Mouse (Mus musculus): ENCODE data around the gene Retsat. TPM values are rescaled to one million over a fixed set of nuclear protein-coding genes. Genes with fewer than 3 reads are reported as not detected.

Gene Retsat
- total and polyA plus RNA-seq, 2 experiments from 2014 or later, result 41.8 to 64.4 TPM

- Histone ChIP-seq H3K36me3 (replicated peaks; ENCODE audit: control insufficient read depth, insufficient read depth, low read length) (no peaks in the 10 kb centered on the region), H3K27me3 (ENCODE audit: control insufficient read depth, insufficient read depth, low read length) (no peaks in the 10 kb centered on the region), H3K9ac (replicated peaks; ENCODE audit: low read depth, low read length) (no peak overlapping the region), H3K27ac (ENCODE audit: low read depth) (no peak overlapping the region), H3K9me3 (replicated peaks; ENCODE audit: control insufficient read depth, low read length) (no peaks in the 10 kb centered on the region), H3K4me2 (ENCODE audit: low read depth, low read length) (no peak overlapping the region), H3K4me1 (ENCODE audit: control insufficient read depth, insufficient read depth) (peaks cover 14% of the 10 kb centered on the region), H3K4me3 (ENCODE audit: low read depth, low read length) (no peak overlapping the region)
- ATAC-seq (ENCODE audit: insufficient read depth, low read depth), result no peak
- TF ChIP-seq CTCF (IDR thresholded peaks at IDR 0.05; ENCODE audit: low read depth), result no peak
- no peak for TF ChIP-seq EP300 (IDR thresholded peaks at IDR 0.05; ENCODE audit: low read depth)
- no peak for DNase-seq (ENCODE audit: low spot score)
- 33% methylated on average over 12 of the region's 12 CpGs for WGBS
These were observed 21.7 kb downstream of the Retsat start for GRCm38 (mm10) chr6:72619734-72620532.

DNA sequence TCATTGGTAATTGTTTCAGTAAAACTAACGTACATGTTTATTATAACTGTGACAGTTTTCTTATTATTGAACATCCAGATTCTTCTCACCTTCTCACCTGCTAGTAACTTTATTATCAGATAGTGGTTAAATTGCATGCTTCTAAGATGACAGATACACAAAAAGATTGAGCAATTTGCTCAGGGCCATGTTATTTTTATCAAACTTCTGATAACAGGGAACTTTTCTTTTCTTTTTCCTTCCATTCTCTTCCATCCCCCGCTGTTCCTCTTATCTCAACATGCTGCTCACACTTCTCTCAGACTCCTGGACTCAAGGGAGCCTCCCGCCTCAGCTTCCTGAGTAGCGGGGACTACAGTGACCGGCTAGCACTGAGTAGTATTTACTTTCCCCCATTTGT is 22.6 kb downstream of the Retsat start:
- Histone ChIP-seq H3K9me3 (replicated peaks; ENCODE audit: control insufficient read depth, low read length) (no peaks in the 10 kb centered on the region), H3K4me1 (ENCODE audit: control insufficient read depth, insufficient read depth) (peaks cover 5% of the 10 kb centered on the region), H3K9ac (replicated peaks; ENCODE audit: low read depth, low read length) (no peak overlapping the region), H3K27me3 (ENCODE audit: control insufficient read depth, insufficient read depth, low read length) (no peaks in the 10 kb centered on the region), H3K27ac (ENCODE audit: low read depth) (no peak overlapping the region), H3K4me3 (ENCODE audit: low read depth, low read length) (no peak overlapping the region), H3K4me2 (ENCODE audit: low read depth, low read length) (no peak overlapping the region), H3K36me3 (replicated peaks; ENCODE audit: control insufficient read depth, insufficient read depth, low read length) (no peaks in the 10 kb centered on the region)
- ATAC-seq (ENCODE audit: insufficient read depth, low read depth) (no peak), DNase-seq (ENCODE audit: low spot score) (no peak)
- no peak for TF ChIP-seq EP300 (IDR thresholded peaks at IDR 0.05; ENCODE audit: low read depth)
- no peak for TF ChIP-seq CTCF (IDR thresholded peaks at IDR 0.05; ENCODE audit: low read depth)
- 50% methylated on average over 5 of the region's 5 CpGs for WGBS

- Histone ChIP-seq H3K36me3 (replicated peaks; ENCODE audit: control insufficient read depth, insufficient read depth, low read length) (peaks cover 12% of the 10 kb centered on the region; the same call in 1 of the 2 replicates), H3K27ac (ENCODE audit: low read depth) (no peak overlapping the region), H3K9ac (replicated peaks; ENCODE audit: low read depth, low read length) (no peak overlapping the region), H3K9me3 (replicated peaks; ENCODE audit: control insufficient read depth, low read length) (no peaks in the 10 kb centered on the region), H3K4me3 (ENCODE audit: low read depth, low read length) (no peak overlapping the region), H3K27me3 (ENCODE audit: control insufficient read depth, insufficient read depth, low read length) (no peaks in the 10 kb centered on the region), H3K4me2 (ENCODE audit: low read depth, low read length) (no peak overlapping the region), H3K4me1 (ENCODE audit: control insufficient read depth, insufficient read depth) (no peaks in the 10 kb centered on the region)
- no peak for ATAC-seq (ENCODE audit: insufficient read depth, low read depth)
- 37% methylated on average over 3 of the region's 3 CpGs for WGBS
- no peak for TF ChIP-seq CTCF (IDR thresholded peaks at IDR 0.05; ENCODE audit: low read depth)
- DNase-seq (ENCODE audit: low spot score), result no peak
These were observed 24.6 kb downstream of the Retsat start for GRCm38 (mm10) chr6:72622917-72623316.

GRCm38 (mm10) chr6:72623661-72624402 is 25.6 kb downstream of the Retsat start:
- 87% methylated on average over 8 of the region's 8 CpGs for WGBS
- no peak for DNase-seq (ENCODE audit: low spot score)
- no peak overlapping the region for H3K9ac ChIP-seq (replicated peaks; ENCODE audit: low read depth, low read length)
- H3K9me3 ChIP-seq (replicated peaks; ENCODE audit: control insufficient read depth, low read length), result no peaks in the 10 kb centered on the region
- H3K4me3 ChIP-seq (ENCODE audit: low read depth, low read length), result no peak overlapping the region
- no peaks in the 10 kb centered on the region for H3K27me3 ChIP-seq (ENCODE audit: control insufficient read depth, insufficient read depth, low read length)
- no peaks in the 10 kb centered on the region for H3K4me1 ChIP-seq (ENCODE audit: control insufficient read depth, insufficient read depth)
- H3K36me3 ChIP-seq (replicated peaks; ENCODE audit: control insufficient read depth, insufficient read depth, low read length), result peaks cover 14% of the 10 kb centered on the region; the same call in 1 of the 2 replicates
- no peak for TF ChIP-seq EP300 (IDR thresholded peaks at IDR 0.05; ENCODE audit: low read depth)
- no peak for TF ChIP-seq CTCF (IDR thresholded peaks at IDR 0.05; ENCODE audit: low read depth)
- no peak overlapping the region for H3K27ac ChIP-seq (ENCODE audit: low read depth)
- no peak for ATAC-seq (ENCODE audit: insufficient read depth, low read depth)
- H3K4me2 ChIP-seq (ENCODE audit: low read depth, low read length), result no peak overlapping the region

DNA sequence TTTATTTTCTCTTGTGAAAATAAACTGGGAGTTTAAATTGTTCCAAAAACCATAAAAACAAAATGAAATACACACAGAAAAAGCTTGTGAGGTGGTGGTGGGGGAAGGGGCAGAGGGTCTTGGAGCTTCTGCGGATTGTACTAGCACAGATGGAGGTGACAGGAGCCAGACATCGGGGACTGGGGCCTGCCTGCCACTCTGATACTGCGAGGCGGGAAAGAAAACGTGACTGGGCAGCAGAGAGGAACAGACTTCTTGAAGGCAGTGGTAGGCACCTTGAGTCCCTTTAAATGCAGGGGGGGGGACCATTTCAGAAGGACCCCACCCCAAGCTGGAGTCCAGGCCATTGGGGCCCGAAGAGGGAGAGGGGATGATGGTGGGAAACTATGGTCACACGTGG is 28.1 kb downstream of the Retsat start:
- H3K27me3 ChIP-seq (ENCODE audit: control insufficient read depth, insufficient read depth, low read length), result no peaks in the 10 kb centered on the region
- H3K4me3 ChIP-seq (ENCODE audit: low read depth, low read length), result no peak overlapping the region
- no peak overlapping the region for H3K9ac ChIP-seq (replicated peaks; ENCODE audit: low read depth, low read length)
- peaks cover 39% of the 10 kb centered on the region for H3K36me3 ChIP-seq (replicated peaks; ENCODE audit: control insufficient read depth, insufficient read depth, low read length)
- H3K4me2 ChIP-seq (ENCODE audit: low read depth, low read length), result no peak overlapping the region
- WGBS, result 73% methylated on average over 7 of the region's 7 CpGs
- no peak for DNase-seq (ENCODE audit: low spot score)
- H3K27ac ChIP-seq (ENCODE audit: low read depth), result no peak overlapping the region
- H3K9me3 ChIP-seq (replicated peaks; ENCODE audit: control insufficient read depth, low read length), result no peaks in the 10 kb centered on the region
- H3K4me1 ChIP-seq (ENCODE audit: control insufficient read depth, insufficient read depth), result no peaks in the 10 kb centered on the region
- ATAC-seq (ENCODE audit: insufficient read depth, low read depth), result no peak
- TF ChIP-seq EP300 (IDR thresholded peaks at IDR 0.05; ENCODE audit: low read depth) (no peak), CTCF (IDR thresholded peaks at IDR 0.05; ENCODE audit: low read depth) (no peak)
